Mouse (Mus musculus): ENCODE data around the gene Spire2. TPM values are rescaled to one million over a fixed set of nuclear protein-coding genes. Genes with fewer than 3 reads are reported as not detected.
A peak's percentile ranks its signal among the peaks of the same experiment; 100 is the strongest.

Gene Spire2
- polyA plus RNA-seq, 1 experiment, result 36.4 TPM

GRCm38 (mm10) chr8:123373403-123374238 lies 41.1 kb downstream of the Spire2 start, which contains the start of gene Tcf25:
Tcf25 (plus strand) TSS chr8:123373753.
- Histone ChIP-seq H3K4me1 (ENCODE audit: control insufficient read depth, insufficient read depth, low read length) (peaks cover 11% of the 10 kb centered on the region; the same call in 1 of the 2 replicates), H3K4me3 (replicated peaks; ENCODE audit: insufficient read depth, low read depth, low read length) (peak within 1 kb of the TSS; percentile 78), H3K27me3 (ENCODE audit: control insufficient read depth, insufficient read depth, low read length) (no peaks in the 10 kb centered on the region), H3K27ac (ENCODE audit: insufficient read depth, low read length) (peak within 1 kb of the TSS; percentile 93)
- peak; percentile 96 to 97 for DNase-seq
- under 1% methylated on average over 75 of the region's 75 CpGs for WGBS
- peak; percentile 73 for TF ChIP-seq POLR2A (IDR thresholded peaks at IDR 0.05; ENCODE audit: borderline replicate concordance, insufficient read depth, low read length)
- peak; percentile 54 for TF ChIP-seq CTCF (IDR thresholded peaks at IDR 0.05; ENCODE audit: borderline replicate concordance, insufficient read depth, low read depth, low read length)

- no peaks in the 10 kb centered on the region for H3K27me3 ChIP-seq (ENCODE audit: control insufficient read depth, insufficient read depth, low read length)
- peak; percentile 92 to 95 for DNase-seq
- peak overlapping the region; percentile 78 for H3K4me3 ChIP-seq (replicated peaks; ENCODE audit: insufficient read depth, low read depth, low read length)
- under 1% methylated on average over 20 of the region's 20 CpGs for WGBS
- H3K4me1 ChIP-seq (ENCODE audit: control insufficient read depth, insufficient read depth, low read length), result peaks cover 11% of the 10 kb centered on the region; the same call in 1 of the 2 replicates
- TF ChIP-seq POLR2A (IDR thresholded peaks at IDR 0.05; ENCODE audit: borderline replicate concordance, insufficient read depth, low read length), result peak; percentile 65
- no peak for TF ChIP-seq CTCF (IDR thresholded peaks at IDR 0.05; ENCODE audit: borderline replicate concordance, insufficient read depth, low read depth, low read length)
- H3K27ac ChIP-seq (ENCODE audit: insufficient read depth, low read length), result peak overlapping the region; percentile 93
Observed at GRCm38 (mm10) chr8:123374239-123374578, 41.7 kb downstream of the Spire2 start.

GRCm38 (mm10) chr8:123375701-123376100 lies 43.2 kb downstream of the Spire2 start:
- no peaks in the 10 kb centered on the region for H3K27me3 ChIP-seq (ENCODE audit: control insufficient read depth, insufficient read depth, low read length)
- H3K4me1 ChIP-seq (ENCODE audit: control insufficient read depth, insufficient read depth, low read length), result peaks cover 14% of the 10 kb centered on the region; the same call in 1 of the 2 replicates
- H3K27ac ChIP-seq (ENCODE audit: insufficient read depth, low read length), result no peak overlapping the region
- no peak for DNase-seq
- TF ChIP-seq POLR2A (IDR thresholded peaks at IDR 0.05; ENCODE audit: borderline replicate concordance, insufficient read depth, low read length), result no peak
- H3K4me3 ChIP-seq (replicated peaks; ENCODE audit: insufficient read depth, low read depth, low read length), result no peak overlapping the region
- WGBS, result 54% methylated on average over 10 of the region's 10 CpGs

GRCm38 (mm10) chr8:123376106-123376505 lies 43.6 kb downstream of the Spire2 start:
- WGBS, result 25% methylated on average over 8 of the region's 8 CpGs
- TF ChIP-seq CTCF (IDR thresholded peaks at IDR 0.05; ENCODE audit: borderline replicate concordance, insufficient read depth, low read depth, low read length) (no peak), POLR2A (IDR thresholded peaks at IDR 0.05; ENCODE audit: borderline replicate concordance, insufficient read depth, low read length) (no peak)
- H3K27me3 ChIP-seq (ENCODE audit: control insufficient read depth, insufficient read depth, low read length), result no peaks in the 10 kb centered on the region
- DNase-seq, result no peak
- peaks cover 14% of the 10 kb centered on the region; the same call in 1 of the 2 replicates for H3K4me1 ChIP-seq (ENCODE audit: control insufficient read depth, insufficient read depth, low read length)
- no peak overlapping the region for H3K27ac ChIP-seq (ENCODE audit: insufficient read depth, low read length)
- H3K4me3 ChIP-seq (replicated peaks; ENCODE audit: insufficient read depth, low read depth, low read length), result no peak overlapping the region

GRCm38 (mm10) chr8:123381711-123382110 lies 49.2 kb downstream of the Spire2 start:
- TF ChIP-seq CTCF (IDR thresholded peaks at IDR 0.05; ENCODE audit: borderline replicate concordance, insufficient read depth, low read depth, low read length) (no peak), POLR2A (IDR thresholded peaks at IDR 0.05; ENCODE audit: borderline replicate concordance, insufficient read depth, low read length) (no peak)
- Histone ChIP-seq H3K27me3 (ENCODE audit: control insufficient read depth, insufficient read depth, low read length) (no peaks in the 10 kb centered on the region), H3K4me1 (ENCODE audit: control insufficient read depth, insufficient read depth, low read length) (0 out of 2 replicates have a peak, but pooled peaks cover 3% of the 10 kb centered on the region), H3K27ac (ENCODE audit: insufficient read depth, low read length) (no peak overlapping the region), H3K4me3 (replicated peaks; ENCODE audit: insufficient read depth, low read depth, low read length) (no peak overlapping the region)
- no peak for DNase-seq
- 68% methylated on average over 4 of the region's 4 CpGs for WGBS

- 42% methylated on average over 8 of the region's 8 CpGs for WGBS
- no peaks in the 10 kb centered on the region for H3K27me3 ChIP-seq (ENCODE audit: control insufficient read depth, insufficient read depth, low read length)
- no peak overlapping the region for H3K27ac ChIP-seq (ENCODE audit: insufficient read depth, low read length)
- H3K4me1 ChIP-seq (ENCODE audit: control insufficient read depth, insufficient read depth, low read length), result 0 out of 2 replicates have a peak, but pooled peaks cover 3% of the 10 kb centered on the region
- TF ChIP-seq CTCF (IDR thresholded peaks at IDR 0.05; ENCODE audit: borderline replicate concordance, insufficient read depth, low read depth, low read length), result no peak
- no peak for TF ChIP-seq POLR2A (IDR thresholded peaks at IDR 0.05; ENCODE audit: borderline replicate concordance, insufficient read depth, low read length)
- no peak overlapping the region for H3K4me3 ChIP-seq (replicated peaks; ENCODE audit: insufficient read depth, low read depth, low read length)
- no peak for DNase-seq
Observed at GRCm38 (mm10) chr8:123382516-123382915, 50.0 kb downstream of the Spire2 start.

- WGBS, result 61% methylated on average over 9 of the region's 9 CpGs
Observed at GRCm38 (mm10) chr8:123384883-123385540, 52.5 kb downstream of the Spire2 start.

More at GRCm38 (mm10) chr8:123384883-123385540, 52.5 kb downstream of the Spire2 start:
- no peaks in the 10 kb centered on the region for H3K27me3 ChIP-seq (ENCODE audit: control insufficient read depth, insufficient read depth, low read length)
- peaks cover 4% of the 10 kb centered on the region for H3K4me1 ChIP-seq (ENCODE audit: control insufficient read depth, insufficient read depth, low read length)
- no peak overlapping the region for H3K4me3 ChIP-seq (replicated peaks; ENCODE audit: insufficient read depth, low read depth, low read length)
- no peak for DNase-seq
- no peak overlapping the region for H3K27ac ChIP-seq (ENCODE audit: insufficient read depth, low read length)
- TF ChIP-seq CTCF (IDR thresholded peaks at IDR 0.05; ENCODE audit: borderline replicate concordance, insufficient read depth, low read depth, low read length), result peak; percentile 41; the same call in 1 of the 2 replicates
- TF ChIP-seq POLR2A (IDR thresholded peaks at IDR 0.05; ENCODE audit: borderline replicate concordance, insufficient read depth, low read length), result no peak

Measured in cerebellum, adult 2 months (tissue).